Mouse (Mus musculus): ENCODE measurements around the gene Jph3. TPM values are rescaled to one million over a fixed set of nuclear protein-coding genes. Genes with fewer than 3 reads are reported as not detected.

Jph3 gene
- polyA plus RNA-seq (2012; ENCODE audit: insufficient read depth, low replicate concordance) = not detected in 2 replicates

GRCm38 (mm10) chr8:121729323-121729722, at the start of gene Jph3:
Gene Jph3, plus strand, starts transcription at chr8:121729623.
- H3K4me3 ChIP-seq (replicated peaks) = no peak within 1 kb of the TSS
- H3K36me3 ChIP-seq (replicated peaks; ENCODE audit: low read length) = no peaks in the 10 kb centered on the region
- peaks cover 84% of the 10 kb centered on the region for H3K27me3 ChIP-seq (replicated peaks)
- TF ChIP-seq GATA1 (IDR thresholded peaks at IDR 0.05; ENCODE audit: borderline replicate concordance, low read length) = no peak
- no peak for TF ChIP-seq FLI1 (IDR thresholded peaks at IDR 0.05; ENCODE audit: low read length)
- H3K4me1 ChIP-seq = peaks cover 4% of the 10 kb centered on the region; the same call in 1 of the 2 replicates
- H3K9me3 ChIP-seq = peaks cover 17% of the 10 kb centered on the region

DNA sequence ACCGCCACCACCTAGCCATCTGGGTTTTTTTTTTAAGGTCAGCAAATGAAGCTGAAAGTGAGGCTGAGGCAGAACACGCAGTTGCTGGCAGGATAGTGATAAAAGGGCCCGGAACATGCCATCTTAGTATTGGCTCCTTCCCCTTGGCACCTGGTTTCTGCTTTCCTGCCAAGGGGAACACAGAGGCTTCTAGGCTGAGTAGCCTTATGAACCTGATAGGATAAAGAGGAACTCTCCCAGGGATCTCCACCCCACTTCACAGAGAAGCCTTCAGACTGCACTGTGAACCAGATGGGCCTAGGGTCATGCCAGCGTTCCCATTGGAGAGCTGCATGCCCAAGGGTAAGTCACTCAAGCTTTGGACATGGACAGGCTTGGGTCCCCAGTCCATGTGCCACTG, 48.5 kb upstream of the Jph3 start:
- no peaks in the 10 kb centered on the region for H3K36me3 ChIP-seq (replicated peaks; ENCODE audit: low read length)
- no peaks in the 10 kb centered on the region for H3K9me3 ChIP-seq
- H3K4me1 ChIP-seq = 0 out of 2 replicates have a peak, but pooled peaks cover 3% of the 10 kb centered on the region
- no peak for TF ChIP-seq GATA1 (IDR thresholded peaks at IDR 0.05; ENCODE audit: borderline replicate concordance, low read length)
- no peak for TF ChIP-seq FLI1 (IDR thresholded peaks at IDR 0.05; ENCODE audit: low read length)
- H3K4me3 ChIP-seq (replicated peaks) = no peak overlapping the region
- peaks cover 60% of the 10 kb centered on the region for H3K27me3 ChIP-seq (replicated peaks)

- Histone ChIP-seq H3K4me3 (replicated peaks) (no peak overlapping the region), H3K27me3 (replicated peaks) (peaks cover 57% of the 10 kb centered on the region), H3K4me1 (0 out of 2 replicates have a peak, but pooled peaks cover 3% of the 10 kb centered on the region), H3K36me3 (replicated peaks; ENCODE audit: low read length) (no peaks in the 10 kb centered on the region), H3K9me3 (no peaks in the 10 kb centered on the region)
- TF ChIP-seq GATA1 (IDR thresholded peaks at IDR 0.05; ENCODE audit: borderline replicate concordance, low read length) (no peak), FLI1 (IDR thresholded peaks at IDR 0.05; ENCODE audit: low read length) (no peak)
These were observed 48.0 kb upstream of the Jph3 start for GRCm38 (mm10) chr8:121681457-121681856.

DNA sequence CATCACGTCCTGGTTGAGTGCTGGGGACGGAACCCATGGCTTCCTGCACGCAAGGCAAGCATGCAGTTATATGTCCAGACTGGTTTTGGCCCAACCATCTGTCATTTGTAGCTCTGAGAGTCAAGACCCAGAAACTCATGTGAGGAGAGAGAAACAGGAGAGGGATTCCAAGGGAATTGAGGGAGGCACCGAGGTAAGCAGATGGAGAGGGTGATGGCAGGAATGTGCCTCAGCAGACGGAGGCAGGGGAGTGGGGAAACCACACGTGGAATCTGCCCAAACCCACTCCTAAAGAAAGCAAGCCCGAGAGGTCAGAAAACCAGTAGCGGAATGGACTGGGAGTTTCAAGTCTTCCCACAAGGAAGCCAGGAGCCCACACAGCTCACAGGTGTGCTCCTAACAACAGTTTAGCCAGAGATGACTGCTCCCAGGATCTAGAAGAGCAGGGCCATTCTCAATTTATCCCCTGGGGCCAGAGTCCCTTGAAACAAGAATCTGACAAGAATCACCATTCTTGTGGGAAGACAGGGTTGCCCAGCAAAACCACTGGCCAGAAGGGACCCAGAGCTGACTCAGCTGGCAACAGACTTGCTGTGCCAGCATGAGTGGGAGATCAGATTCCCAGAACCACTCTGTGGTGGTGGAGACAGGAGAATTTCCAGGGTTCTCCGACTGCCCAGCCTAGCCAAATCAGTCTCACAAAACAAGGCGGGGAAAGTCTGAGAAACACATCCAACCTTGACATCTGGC, 46.2 kb upstream of the Jph3 start:
- Histone ChIP-seq H3K9me3 (no peaks in the 10 kb centered on the region), H3K36me3 (replicated peaks; ENCODE audit: low read length) (no peaks in the 10 kb centered on the region), H3K4me1 (0 out of 2 replicates have a peak, but pooled peaks cover 3% of the 10 kb centered on the region), H3K4me3 (replicated peaks) (no peak overlapping the region), H3K27me3 (replicated peaks) (peaks cover 59% of the 10 kb centered on the region)
- TF ChIP-seq FLI1 (IDR thresholded peaks at IDR 0.05; ENCODE audit: low read length) (no peak), GATA1 (IDR thresholded peaks at IDR 0.05; ENCODE audit: borderline replicate concordance, low read length) (no peak)

DNA sequence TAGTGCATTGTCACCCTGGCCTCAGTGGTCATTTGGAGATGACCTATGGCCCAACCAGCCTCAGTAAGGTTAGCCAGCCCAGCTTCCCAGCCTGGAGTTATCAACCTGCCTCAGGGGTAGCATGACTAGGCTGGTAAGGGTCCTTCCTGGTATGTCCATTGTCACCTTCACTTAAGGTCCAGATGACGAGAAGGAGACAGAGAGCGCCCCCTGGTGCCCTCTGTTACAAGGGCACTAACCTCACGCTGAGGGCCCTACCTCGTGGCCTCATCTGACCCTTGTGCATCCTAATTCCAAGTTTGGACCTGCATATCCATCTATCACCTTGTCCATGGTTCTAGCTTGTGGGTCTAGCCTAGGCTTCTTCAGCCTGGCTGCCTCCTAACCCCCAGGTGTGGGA, 44.0 kb upstream of the Jph3 start:
- peaks cover 73% of the 10 kb centered on the region for H3K27me3 ChIP-seq (replicated peaks)

DNA sequence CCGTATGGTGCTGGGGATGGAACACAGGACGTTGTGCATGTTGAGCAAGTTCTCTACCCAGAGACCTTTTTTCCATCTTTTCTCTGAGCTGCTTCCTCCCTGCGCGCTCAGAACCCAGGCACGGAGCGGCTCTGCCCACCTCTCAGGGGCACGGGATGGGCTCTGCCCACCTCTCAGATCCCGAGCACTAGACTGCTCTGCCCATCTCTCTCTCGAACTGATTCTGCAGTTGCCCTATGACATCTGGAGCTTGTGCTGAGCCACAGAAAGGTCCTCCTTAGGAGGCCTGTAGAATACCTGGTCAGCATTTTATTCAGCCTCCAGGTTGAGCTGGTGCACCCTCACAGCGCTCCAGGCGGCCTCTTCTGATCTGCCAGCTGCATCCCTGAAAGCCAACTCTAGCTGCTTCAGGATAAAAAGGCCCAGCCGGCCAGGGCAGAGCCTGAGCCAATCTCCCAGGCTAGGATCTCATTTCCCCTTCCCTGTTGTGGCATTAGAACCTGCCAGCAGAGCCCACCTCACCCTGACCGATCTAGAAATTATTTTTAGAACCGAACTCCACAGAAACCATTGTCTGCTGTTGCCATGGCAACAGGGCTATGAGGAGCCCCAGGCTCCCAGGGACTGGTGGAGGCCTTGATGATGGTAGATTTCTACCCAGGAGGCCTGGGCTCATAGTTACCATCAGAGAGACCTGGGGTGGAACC, 41.8 kb upstream of the Jph3 start:
- Histone ChIP-seq H3K9me3 (peaks cover 19% of the 10 kb centered on the region), H3K36me3 (replicated peaks; ENCODE audit: low read length) (no peaks in the 10 kb centered on the region)
- TF ChIP-seq FLI1 (IDR thresholded peaks at IDR 0.05; ENCODE audit: low read length) = no peak
- no peak for TF ChIP-seq GATA1 (IDR thresholded peaks at IDR 0.05; ENCODE audit: borderline replicate concordance, low read length)

More for the DNA sequence above, 44.0 kb upstream of the Jph3 start:
- Histone ChIP-seq H3K36me3 (replicated peaks; ENCODE audit: low read length) (no peaks in the 10 kb centered on the region), H3K9me3 (no peaks in the 10 kb centered on the region), H3K4me1 (peaks cover 3% of the 10 kb centered on the region; the same call in 1 of the 2 replicates), H3K4me3 (replicated peaks) (no peak overlapping the region)
- no peak for TF ChIP-seq FLI1 (IDR thresholded peaks at IDR 0.05; ENCODE audit: low read length)
- no peak for TF ChIP-seq GATA1 (IDR thresholded peaks at IDR 0.05; ENCODE audit: borderline replicate concordance, low read length)

GRCm38 (mm10) chr8:121688496-121688895, 40.9 kb upstream of the Jph3 start:
- Histone ChIP-seq H3K4me3 (replicated peaks) (no peak overlapping the region), H3K36me3 (replicated peaks; ENCODE audit: low read length) (no peaks in the 10 kb centered on the region), H3K4me1 (peaks cover 8% of the 10 kb centered on the region; the same call in 1 of the 2 replicates), H3K27me3 (replicated peaks) (peaks cover 66% of the 10 kb centered on the region), H3K9me3 (peaks cover 19% of the 10 kb centered on the region)
- TF ChIP-seq FLI1 (IDR thresholded peaks at IDR 0.05; ENCODE audit: low read length) (no peak), GATA1 (IDR thresholded peaks at IDR 0.05; ENCODE audit: borderline replicate concordance, low read length) (no peak)

More for the DNA sequence above, 41.8 kb upstream of the Jph3 start:
- no peak overlapping the region for H3K4me3 ChIP-seq (replicated peaks)
- peaks cover 8% of the 10 kb centered on the region; the same call in 1 of the 2 replicates for H3K4me1 ChIP-seq
- H3K27me3 ChIP-seq (replicated peaks) = peaks cover 71% of the 10 kb centered on the region

DNA sequence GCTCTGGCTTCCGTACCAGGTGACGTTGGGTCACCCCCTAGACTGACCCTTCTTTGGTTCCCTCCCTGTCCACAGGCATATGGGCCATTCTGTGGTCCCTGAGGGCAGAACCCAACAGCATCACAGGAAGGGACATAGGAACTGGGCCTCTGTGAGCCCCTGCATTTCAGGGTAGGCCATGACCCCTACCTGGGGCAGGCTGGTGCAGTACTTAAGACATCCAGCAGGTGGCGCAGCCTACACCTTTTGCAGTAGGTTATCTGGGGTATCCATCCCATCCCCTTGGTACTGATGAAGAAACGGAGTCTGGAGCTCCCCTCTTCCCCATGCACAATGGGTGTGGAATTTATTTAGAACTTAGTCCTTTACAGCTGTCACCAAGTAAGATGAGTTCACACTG, 35.0 kb upstream of the Jph3 start:
- peaks cover 19% of the 10 kb centered on the region for H3K9me3 ChIP-seq
- TF ChIP-seq FLI1 (IDR thresholded peaks at IDR 0.05; ENCODE audit: low read length) (no peak), GATA1 (IDR thresholded peaks at IDR 0.05; ENCODE audit: borderline replicate concordance, low read length) (no peak)
- peaks cover 68% of the 10 kb centered on the region for H3K27me3 ChIP-seq (replicated peaks)
- H3K36me3 ChIP-seq (replicated peaks; ENCODE audit: low read length) = no peaks in the 10 kb centered on the region
- H3K4me3 ChIP-seq (replicated peaks) = no peak overlapping the region
- peaks cover 17% of the 10 kb centered on the region; the same call in 1 of the 2 replicates for H3K4me1 ChIP-seq

DNA sequence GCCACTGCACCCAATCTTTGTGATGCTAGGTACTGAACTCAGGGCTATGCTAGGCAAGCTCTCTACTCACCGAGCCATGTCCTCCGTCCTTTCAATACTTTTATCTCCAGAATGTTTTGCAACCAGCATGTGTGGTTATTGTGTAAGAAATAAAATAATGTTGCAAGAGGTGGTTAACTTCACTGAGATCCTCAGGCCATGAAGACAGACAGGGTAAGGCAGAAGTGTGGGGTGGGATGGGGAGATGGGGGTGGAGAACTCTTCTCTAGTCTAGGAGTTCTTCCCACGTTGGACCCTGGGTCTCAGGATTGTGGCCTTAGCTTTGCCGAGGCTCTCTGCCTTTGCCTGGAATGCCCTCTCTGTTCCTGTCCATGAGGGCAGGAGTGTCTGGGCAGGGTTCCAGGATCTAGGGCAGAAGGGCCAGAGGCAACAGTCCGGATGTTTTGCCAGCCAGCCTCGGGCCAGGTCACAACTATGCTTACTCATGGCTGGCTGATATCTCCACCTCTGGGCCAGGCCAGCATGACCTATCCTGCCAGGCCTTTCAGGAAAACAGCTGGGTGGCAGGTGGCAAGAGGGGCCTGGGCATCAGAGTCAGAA, 33.7 kb upstream of the Jph3 start:
- no peak overlapping the region for H3K4me3 ChIP-seq (replicated peaks)
- peaks cover 14% of the 10 kb centered on the region; the same call in 1 of the 2 replicates for H3K4me1 ChIP-seq
- no peak for TF ChIP-seq FLI1 (IDR thresholded peaks at IDR 0.05; ENCODE audit: low read length)
- TF ChIP-seq GATA1 (IDR thresholded peaks at IDR 0.05; ENCODE audit: borderline replicate concordance, low read length) = no peak
- no peaks in the 10 kb centered on the region for H3K36me3 ChIP-seq (replicated peaks; ENCODE audit: low read length)
- H3K27me3 ChIP-seq (replicated peaks) = peaks cover 66% of the 10 kb centered on the region
- peaks cover 27% of the 10 kb centered on the region for H3K9me3 ChIP-seq
